Mouse (Mus musculus): ENCODE results near the gene Kiss1r. TPM values are rescaled to one million over a fixed set of nuclear protein-coding genes. Genes with fewer than 3 reads are reported as not detected.

The Kiss1r gene
- total and polyA plus RNA-seq, 3 experiments, result 0.30 to 0.33 (median 0.33) TPM

GRCm38 (mm10) chr10:79969124-79969568 is 52.4 kb downstream of the Kiss1r start:
- H3K36me3 ChIP-seq (replicated peaks), result peaks cover 79% of the 10 kb centered on the region
- H3K4me3 ChIP-seq (ENCODE audit: low read depth, low read length), result no peak overlapping the region
- no peak for ATAC-seq (ENCODE audit: extremely low read depth, insufficient number of reproducible peaks, low FRiP score, poor library complexity, severe bottlenecking)
- no peak for DNase-seq (ENCODE audit: low spot score)
- peaks cover 7% of the 10 kb centered on the region; the same call in 1 of the 2 replicates for H3K27me3 ChIP-seq (ENCODE audit: insufficient read depth, low read length)
- peaks cover 34% of the 10 kb centered on the region for H3K4me1 ChIP-seq (ENCODE audit: insufficient read depth, low read depth, low read length)
- TF ChIP-seq TAL1 (conservative IDR thresholded peaks at IDR 0.05; ENCODE audit: low read depth, low read length) (no peak), CTCF (IDR thresholded peaks at IDR 0.05; ENCODE audit: low read depth, low read length) (no peak), POLR2AphosphoS5 (IDR thresholded peaks at IDR 0.05; ENCODE audit: insufficient replicate concordance, low read depth, low read length) (no peak), GATA1 (IDR thresholded peaks at IDR 0.05; ENCODE audit: borderline replicate concordance, low read length) (no peak), GATA2 (IDR thresholded peaks at IDR 0.05; ENCODE audit: borderline replicate concordance, low read depth, low read length) (no peak)
- H3K9me3 ChIP-seq (replicated peaks), result peaks cover 4% of the 10 kb centered on the region

GRCm38 (mm10) chr10:79970415-79971182 is 53.8 kb downstream of the Kiss1r start, which contains the start of gene Grin3b:
Gene Grin3b (plus strand): TSS chr10:79970715.
- H3K27me3 ChIP-seq (ENCODE audit: insufficient read depth, low read length), result peaks cover 8% of the 10 kb centered on the region; the same call in 1 of the 2 replicates
- no peak for TF ChIP-seq GATA1 (IDR thresholded peaks at IDR 0.05; ENCODE audit: borderline replicate concordance, low read length)
- no peak for TF ChIP-seq CTCF (IDR thresholded peaks at IDR 0.05; ENCODE audit: low read depth, low read length)
- TF ChIP-seq TAL1 (conservative IDR thresholded peaks at IDR 0.05; ENCODE audit: low read depth, low read length), result no peak
- no peak for TF ChIP-seq GATA2 (IDR thresholded peaks at IDR 0.05; ENCODE audit: borderline replicate concordance, low read depth, low read length)
- TF ChIP-seq POLR2AphosphoS5 (IDR thresholded peaks at IDR 0.05; ENCODE audit: insufficient replicate concordance, low read depth, low read length), result 0 out of 2 replicates have a peak, but pooled peaks have one; percentile 60
- DNase-seq (ENCODE audit: low spot score) (no peak), ATAC-seq (ENCODE audit: extremely low read depth, insufficient number of reproducible peaks, low FRiP score, poor library complexity, severe bottlenecking) (no peak)
- H3K9me3 ChIP-seq (replicated peaks), result peaks cover 17% of the 10 kb centered on the region
- no peak within 1 kb of the TSS for H3K4me3 ChIP-seq (ENCODE audit: low read depth, low read length)
- peaks cover 33% of the 10 kb centered on the region for H3K4me1 ChIP-seq (ENCODE audit: insufficient read depth, low read depth, low read length)
- H3K36me3 ChIP-seq (replicated peaks), result peaks cover 79% of the 10 kb centered on the region

GRCm38 (mm10) chr10:79971183-79971497 is 54.4 kb downstream of the Kiss1r start:
- DNase-seq (ENCODE audit: low spot score) (no peak), ATAC-seq (ENCODE audit: extremely low read depth, insufficient number of reproducible peaks, low FRiP score, poor library complexity, severe bottlenecking) (no peak)
- H3K27me3 ChIP-seq (ENCODE audit: insufficient read depth, low read length), result peaks cover 10% of the 10 kb centered on the region; the same call in 1 of the 2 replicates
- H3K4me3 ChIP-seq (ENCODE audit: low read depth, low read length), result no peak overlapping the region
- no peak for TF ChIP-seq POLR2AphosphoS5 (IDR thresholded peaks at IDR 0.05; ENCODE audit: insufficient replicate concordance, low read depth, low read length)
- TF ChIP-seq GATA1 (IDR thresholded peaks at IDR 0.05; ENCODE audit: borderline replicate concordance, low read length), result no peak
- TF ChIP-seq GATA2 (IDR thresholded peaks at IDR 0.05; ENCODE audit: borderline replicate concordance, low read depth, low read length), result no peak
- TF ChIP-seq TAL1 (conservative IDR thresholded peaks at IDR 0.05; ENCODE audit: low read depth, low read length), result no peak
- no peak for TF ChIP-seq CTCF (IDR thresholded peaks at IDR 0.05; ENCODE audit: low read depth, low read length)
- H3K36me3 ChIP-seq (replicated peaks), result peaks cover 79% of the 10 kb centered on the region
- H3K4me1 ChIP-seq (ENCODE audit: insufficient read depth, low read depth, low read length), result peaks cover 31% of the 10 kb centered on the region
- peaks cover 22% of the 10 kb centered on the region for H3K9me3 ChIP-seq (replicated peaks)

Other genes with a start within 250 kb of the Kiss1r start
Only the 20 nearest of the 35 such genes appear.
- not detected in 2 replicates for gene Prss57, start 126.0 kb upstream of the Kiss1r start, total RNA-seq (2014; fragmentation: Nextera tagmentation)
- 0.05 TPM in 1 of 2 replicates, not detected in the other for gene Prss57, start 126.0 kb upstream of the Kiss1r start, total RNA-seq (2017)
- not detected in 2 replicates for gene Prss57, start 126.0 kb upstream of the Kiss1r start, polyA plus RNA-seq (2012)
- gene Palm, start 123.4 kb upstream of the Kiss1r start, total RNA-seq (2014; fragmentation: Nextera tagmentation), result not detected in 2 replicates
- gene Palm, start 123.4 kb upstream of the Kiss1r start, total RNA-seq (2017), result 0.11 and 0.17 TPM in 2 replicates
- 0.42 and 0.44 TPM in 2 replicates for gene Palm, start 123.4 kb upstream of the Kiss1r start, polyA plus RNA-seq (2012)
- gene Misp, start 96.0 kb upstream of the Kiss1r start, total RNA-seq (2014; fragmentation: Nextera tagmentation), result not detected in 2 replicates
- gene Misp, start 96.0 kb upstream of the Kiss1r start, total RNA-seq (2017), result 0.33 TPM in 1 of 2 replicates, not detected in the other
- gene Misp, start 96.0 kb upstream of the Kiss1r start, polyA plus RNA-seq (2012), result not detected in 2 replicates
- gene Ptbp1, start 62.5 kb upstream of the Kiss1r start, total RNA-seq (2014; fragmentation: Nextera tagmentation), result 333 and 387 TPM in 2 replicates
- 168 and 190 TPM in 2 replicates for gene Ptbp1, start 62.5 kb upstream of the Kiss1r start, total RNA-seq (2017)
- gene Ptbp1, start 62.5 kb upstream of the Kiss1r start, polyA plus RNA-seq (2012), result 1,117 and 1,292 TPM in 2 replicates
- not detected in 2 replicates for gene Prtn3, start 42.5 kb upstream of the Kiss1r start, total RNA-seq (2014; fragmentation: Nextera tagmentation)
- 0.49 TPM in 1 of 2 replicates, not detected in the other for gene Prtn3, start 42.5 kb upstream of the Kiss1r start, total RNA-seq (2017)
- 2.0 and 2.1 TPM in 2 replicates for gene Prtn3, start 42.5 kb upstream of the Kiss1r start, polyA plus RNA-seq (2012)
- gene Plppr3, start 42.3 kb upstream of the Kiss1r start, total RNA-seq (2014; fragmentation: Nextera tagmentation), result not detected in 2 replicates
- 0.06 and 0.82 TPM in 2 replicates for gene Plppr3, start 42.3 kb upstream of the Kiss1r start, total RNA-seq (2017)
- 0.13 and 0.20 TPM in 2 replicates for gene Plppr3, start 42.3 kb upstream of the Kiss1r start, polyA plus RNA-seq (2012)
- not detected in 2 replicates for gene Elane, start 30.7 kb upstream of the Kiss1r start, total RNA-seq (2014; fragmentation: Nextera tagmentation)
- 0.23 TPM in 1 of 2 replicates, not detected in the other for gene Elane, start 30.7 kb upstream of the Kiss1r start, total RNA-seq (2017)
- gene Elane, start 30.7 kb upstream of the Kiss1r start, polyA plus RNA-seq (2012), result 0.72 and 1.1 TPM in 2 replicates
- not detected in 2 replicates for gene Cfd, start 26.1 kb upstream of the Kiss1r start, total RNA-seq (2014; fragmentation: Nextera tagmentation)
- gene Cfd, start 26.1 kb upstream of the Kiss1r start, total RNA-seq (2017), result not detected in 2 replicates
- not detected in 2 replicates for gene Cfd, start 26.1 kb upstream of the Kiss1r start, polyA plus RNA-seq (2012)
- gene Med16, start 8.0 kb upstream of the Kiss1r start, total RNA-seq (2014; fragmentation: Nextera tagmentation), result 12.0 and 14.0 TPM in 2 replicates
- gene Med16, start 8.0 kb upstream of the Kiss1r start, total RNA-seq (2017), result 10.4 and 12.2 TPM in 2 replicates
- 49.4 and 51.7 TPM in 2 replicates for gene Med16, start 8.0 kb upstream of the Kiss1r start, polyA plus RNA-seq (2012)
- gene Gm26602, start 6.1 kb upstream of the Kiss1r start, total RNA-seq (2014; fragmentation: Nextera tagmentation), result not detected in 2 replicates
- gene Gm26602, start 6.1 kb upstream of the Kiss1r start, total RNA-seq (2017), result not detected in 2 replicates
- gene Gm26602, start 6.1 kb upstream of the Kiss1r start, polyA plus RNA-seq (2012), result 0.41 and 1.0 TPM in 2 replicates
- gene R3hdm4, start 4.2 kb downstream of the Kiss1r start, total RNA-seq (2014; fragmentation: Nextera tagmentation), result 118 and 134 TPM in 2 replicates
- gene R3hdm4, start 4.2 kb downstream of the Kiss1r start, total RNA-seq (2017), result 35.0 and 35.8 TPM in 2 replicates
- gene R3hdm4, start 4.2 kb downstream of the Kiss1r start, polyA plus RNA-seq (2012), result 185 and 203 TPM in 2 replicates
- gene Arid3a, start 10.1 kb downstream of the Kiss1r start, total RNA-seq (2014; fragmentation: Nextera tagmentation), result 35.4 and 41.3 TPM in 2 replicates
- gene Arid3a, start 10.1 kb downstream of the Kiss1r start, total RNA-seq (2017), result 32.8 and 35.1 TPM in 2 replicates
- 164 and 202 TPM in 2 replicates for gene Arid3a, start 10.1 kb downstream of the Kiss1r start, polyA plus RNA-seq (2012)
- gene Wdr18, start 43.2 kb downstream of the Kiss1r start, total RNA-seq (2014; fragmentation: Nextera tagmentation), result 28.5 and 37.3 TPM in 2 replicates
- gene Wdr18, start 43.2 kb downstream of the Kiss1r start, total RNA-seq (2017), result 34.4 and 34.6 TPM in 2 replicates
- gene Wdr18, start 43.2 kb downstream of the Kiss1r start, polyA plus RNA-seq (2012), result 69.0 and 69.5 TPM in 2 replicates
- 0.60 TPM in 1 of 2 replicates, not detected in the other for gene Grin3b, start 53.7 kb downstream of the Kiss1r start, total RNA-seq (2014; fragmentation: Nextera tagmentation)
- 0.44 TPM in 1 of 2 replicates, not detected in the other for gene Grin3b, start 53.7 kb downstream of the Kiss1r start, total RNA-seq (2017)
- 0.07 and 0.10 TPM in 2 replicates for gene Grin3b, start 53.7 kb downstream of the Kiss1r start, polyA plus RNA-seq (2012)
- gene Tmem259, start 67.4 kb downstream of the Kiss1r start, total RNA-seq (2014; fragmentation: Nextera tagmentation), result 62.8 and 79.8 TPM in 2 replicates
- gene Tmem259, start 67.4 kb downstream of the Kiss1r start, total RNA-seq (2017), result 41.6 and 47.0 TPM in 2 replicates
- 264 and 361 TPM in 2 replicates for gene Tmem259, start 67.4 kb downstream of the Kiss1r start, polyA plus RNA-seq (2012)
- gene Cnn2, start 71.6 kb downstream of the Kiss1r start, total RNA-seq (2014; fragmentation: Nextera tagmentation), result 4.6 and 8.4 TPM in 2 replicates
- 7.4 and 10.5 TPM in 2 replicates for gene Cnn2, start 71.6 kb downstream of the Kiss1r start, total RNA-seq (2017)
- 20.8 and 27.2 TPM in 2 replicates for gene Cnn2, start 71.6 kb downstream of the Kiss1r start, polyA plus RNA-seq (2012)
- gene Abca7, start 79.5 kb downstream of the Kiss1r start, total RNA-seq (2014; fragmentation: Nextera tagmentation), result 17.4 and 35.9 TPM in 2 replicates
- 12.1 and 15.2 TPM in 2 replicates for gene Abca7, start 79.5 kb downstream of the Kiss1r start, total RNA-seq (2017)
- gene Abca7, start 79.5 kb downstream of the Kiss1r start, polyA plus RNA-seq (2012), result 21.1 and 21.6 TPM in 2 replicates
- gene Arhgap45, start 99.7 kb downstream of the Kiss1r start, total RNA-seq (2014; fragmentation: Nextera tagmentation), result 56.7 and 59.4 TPM in 2 replicates
- 104 and 113 TPM in 2 replicates for gene Arhgap45, start 99.7 kb downstream of the Kiss1r start, total RNA-seq (2017)
- gene Arhgap45, start 99.7 kb downstream of the Kiss1r start, polyA plus RNA-seq (2012), result 179 and 186 TPM in 2 replicates
- 74.3 and 90.2 TPM in 2 replicates for gene Polr2e, start 122.8 kb downstream of the Kiss1r start, total RNA-seq (2014; fragmentation: Nextera tagmentation)
- gene Polr2e, start 122.8 kb downstream of the Kiss1r start, total RNA-seq (2017), result 54.6 TPM in 2 replicates
- gene Polr2e, start 122.8 kb downstream of the Kiss1r start, polyA plus RNA-seq (2012), result 148 and 206 TPM in 2 replicates
- gene Gpx4, start 130.2 kb downstream of the Kiss1r start, total RNA-seq (2014; fragmentation: Nextera tagmentation), result 274 and 290 TPM in 2 replicates
- 767 and 808 TPM in 2 replicates for gene Gpx4, start 130.2 kb downstream of the Kiss1r start, total RNA-seq (2017)
- 1,138 and 1,173 TPM in 2 replicates for gene Gpx4, start 130.2 kb downstream of the Kiss1r start, polyA plus RNA-seq (2012)

All from G1E (cell line).